Mouse (Mus musculus): ENCODE results near the gene Taf8. TPM values are rescaled to one million over a fixed set of nuclear protein-coding genes. Genes with fewer than 3 reads are reported as not detected.

Gene Taf8
- polyA plus RNA-seq, 1 experiment from 2014 or later, result 8.1 TPM

DNA sequence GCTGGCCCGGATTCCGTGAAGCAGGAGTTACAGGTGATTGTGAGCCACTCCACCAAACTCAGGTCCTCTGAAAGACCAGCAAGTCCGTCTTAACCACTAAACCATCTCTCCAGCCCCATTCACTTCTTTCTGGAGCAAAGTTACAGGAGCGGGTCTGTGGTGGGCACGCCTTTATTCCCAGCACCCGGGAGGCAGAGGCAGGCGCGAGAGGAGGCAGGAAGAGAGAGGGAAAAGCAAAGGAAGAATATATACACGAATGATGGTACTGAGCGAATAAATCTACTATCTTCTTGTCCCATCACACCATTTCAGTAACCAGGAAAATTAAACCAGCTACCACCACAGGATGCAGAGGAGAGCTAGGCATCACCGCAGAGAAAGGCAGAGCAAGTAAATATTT is 561 bp downstream of the Taf8 start:
- Histone ChIP-seq H3K9ac (replicated peaks) (peak overlapping the region; percentile 70), H3K27ac (ENCODE audit: low read depth) (peak overlapping the region; percentile 70), H3K36me3 (replicated peaks; ENCODE audit: insufficient read depth, low read length) (peaks cover 32% of the 10 kb centered on the region), H3K4me1 (ENCODE audit: insufficient read depth) (peaks cover 28% of the 10 kb centered on the region), H3K4me2 (ENCODE audit: low read depth, low read length) (peak overlapping the region; percentile 74), H3K4me3 (ENCODE audit: low read depth, low read length) (peak overlapping the region; percentile 65), H3K27me3 (ENCODE audit: insufficient read depth, low read length) (no peaks in the 10 kb centered on the region), H3K9me3 (ENCODE audit: low read length) (no peaks in the 10 kb centered on the region)
- 6% methylated on average over 11 of the region's 11 CpGs for WGBS (ENCODE audit: insufficient replicate concordance)
- no peak for DNase-seq
- peak; percentile 3 for ATAC-seq
- TF ChIP-seq CTCF (IDR thresholded peaks at IDR 0.05; ENCODE audit: low read depth) (no peak), EP300 (IDR thresholded peaks at IDR 0.05; ENCODE audit: low read depth) (no peak)

DNA sequence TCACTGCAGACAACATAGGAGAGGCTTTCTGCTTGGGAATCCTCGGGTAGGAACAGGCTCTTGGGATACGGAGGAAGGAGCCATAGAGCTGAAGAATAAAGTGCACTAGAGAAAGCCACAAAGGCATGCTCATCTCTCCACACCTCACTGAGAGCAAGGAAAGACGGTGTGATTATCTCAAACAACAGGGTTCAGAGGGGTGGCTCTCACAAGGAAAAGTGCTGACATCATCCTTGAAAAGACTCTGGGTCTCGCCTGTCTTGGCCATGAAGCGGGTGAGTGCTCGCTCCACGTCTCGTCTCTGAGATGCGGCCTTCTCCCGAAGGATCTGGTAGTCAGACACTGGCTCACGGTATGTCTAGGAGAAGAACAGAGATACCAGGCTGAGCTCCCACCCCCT is 8.0 kb downstream of the Taf8 start:
- no peak overlapping the region for H3K27ac ChIP-seq (ENCODE audit: low read depth)
- no peaks in the 10 kb centered on the region for H3K27me3 ChIP-seq (ENCODE audit: insufficient read depth, low read length)
- 80% methylated on average over 11 of the region's 11 CpGs for WGBS (ENCODE audit: insufficient replicate concordance)
- DNase-seq (no peak), ATAC-seq (no peak)
- no peaks in the 10 kb centered on the region for H3K9me3 ChIP-seq (ENCODE audit: low read length)
- H3K9ac ChIP-seq (replicated peaks), result no peak overlapping the region
- TF ChIP-seq CTCF (IDR thresholded peaks at IDR 0.05; ENCODE audit: low read depth) (no peak), EP300 (IDR thresholded peaks at IDR 0.05; ENCODE audit: low read depth) (no peak)
- H3K36me3 ChIP-seq (replicated peaks; ENCODE audit: insufficient read depth, low read length), result peaks cover 86% of the 10 kb centered on the region
- H3K4me3 ChIP-seq (ENCODE audit: low read depth, low read length), result no peak overlapping the region
- no peak overlapping the region for H3K4me2 ChIP-seq (ENCODE audit: low read depth, low read length)
- peaks cover under 1% of the 10 kb centered on the region; the same call in 1 of the 2 replicates for H3K4me1 ChIP-seq (ENCODE audit: insufficient read depth)

DNA sequence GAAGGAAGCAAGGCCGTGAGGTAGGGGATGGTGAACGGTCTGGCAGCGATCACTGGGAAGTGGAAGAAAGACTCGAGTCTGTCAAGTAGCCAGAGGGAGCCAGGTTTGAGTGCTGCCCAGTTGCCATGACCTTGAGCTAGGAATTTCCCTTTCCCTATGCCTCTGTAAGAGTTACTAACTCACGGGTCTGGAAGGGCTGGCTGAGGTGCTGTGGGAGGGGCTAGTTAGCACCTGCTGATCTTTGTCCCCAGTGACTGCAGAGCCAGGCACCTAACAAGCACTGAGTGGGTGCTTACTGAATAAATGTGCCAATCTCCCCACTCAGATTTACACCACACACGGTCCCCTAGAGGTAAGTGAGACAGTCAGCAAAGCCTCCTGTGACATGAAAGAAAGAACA is 8.4 kb downstream of the Taf8 start:
- Histone ChIP-seq H3K36me3 (replicated peaks; ENCODE audit: insufficient read depth, low read length) (peaks cover 86% of the 10 kb centered on the region), H3K27ac (ENCODE audit: low read depth) (no peak overlapping the region)
- ATAC-seq, result no peak

DNA sequence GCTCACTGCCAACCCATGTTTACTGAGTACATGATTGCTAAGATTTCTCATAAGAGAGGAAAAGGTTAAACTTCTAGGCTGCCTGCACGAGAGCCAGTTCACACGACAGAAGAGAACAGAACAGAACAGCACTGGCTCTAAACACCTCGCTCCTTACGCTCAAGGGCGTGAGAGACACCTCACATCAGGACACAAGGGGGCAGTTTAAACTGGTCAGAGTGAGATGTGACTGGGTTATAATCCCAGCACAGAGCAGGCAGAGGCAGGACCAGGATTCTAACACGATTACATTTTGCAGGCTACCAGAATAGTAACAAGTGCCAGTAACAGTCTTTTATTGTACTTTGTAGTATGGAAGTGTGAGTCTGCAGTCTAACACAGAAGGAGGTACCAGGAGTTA is 9.4 kb downstream of the Taf8 start:
- DNase-seq, result no peak
- peaks cover 3% of the 10 kb centered on the region; the same call in 1 of the 2 replicates for H3K4me1 ChIP-seq (ENCODE audit: insufficient read depth)
- 82% methylated on average over 6 of the region's 6 CpGs for WGBS (ENCODE audit: insufficient replicate concordance)
- no peak overlapping the region for H3K9ac ChIP-seq (replicated peaks)
- H3K36me3 ChIP-seq (replicated peaks; ENCODE audit: insufficient read depth, low read length), result peaks cover 83% of the 10 kb centered on the region
- no peaks in the 10 kb centered on the region for H3K9me3 ChIP-seq (ENCODE audit: low read length)
- ATAC-seq, result no peak
- no peaks in the 10 kb centered on the region for H3K27me3 ChIP-seq (ENCODE audit: insufficient read depth, low read length)
- H3K27ac ChIP-seq (ENCODE audit: low read depth), result no peak overlapping the region
- no peak overlapping the region for H3K4me3 ChIP-seq (ENCODE audit: low read depth, low read length)
- TF ChIP-seq EP300 (IDR thresholded peaks at IDR 0.05; ENCODE audit: low read depth) (no peak), CTCF (IDR thresholded peaks at IDR 0.05; ENCODE audit: low read depth) (no peak)
- H3K4me2 ChIP-seq (ENCODE audit: low read depth, low read length), result no peak overlapping the region

More for the DNA sequence above, 8.4 kb downstream of the Taf8 start:
- no peak overlapping the region for H3K4me2 ChIP-seq (ENCODE audit: low read depth, low read length)
- WGBS (ENCODE audit: insufficient replicate concordance), result 77% methylated on average over 6 of the region's 6 CpGs
- no peak for DNase-seq
- TF ChIP-seq EP300 (IDR thresholded peaks at IDR 0.05; ENCODE audit: low read depth) (no peak), CTCF (IDR thresholded peaks at IDR 0.05; ENCODE audit: low read depth) (no peak)
- no peaks in the 10 kb centered on the region for H3K27me3 ChIP-seq (ENCODE audit: insufficient read depth, low read length)
- peaks cover 3% of the 10 kb centered on the region; the same call in 1 of the 2 replicates for H3K4me1 ChIP-seq (ENCODE audit: insufficient read depth)
- H3K9me3 ChIP-seq (ENCODE audit: low read length), result no peaks in the 10 kb centered on the region
- H3K4me3 ChIP-seq (ENCODE audit: low read depth, low read length), result no peak overlapping the region
- no peak overlapping the region for H3K9ac ChIP-seq (replicated peaks)

DNA sequence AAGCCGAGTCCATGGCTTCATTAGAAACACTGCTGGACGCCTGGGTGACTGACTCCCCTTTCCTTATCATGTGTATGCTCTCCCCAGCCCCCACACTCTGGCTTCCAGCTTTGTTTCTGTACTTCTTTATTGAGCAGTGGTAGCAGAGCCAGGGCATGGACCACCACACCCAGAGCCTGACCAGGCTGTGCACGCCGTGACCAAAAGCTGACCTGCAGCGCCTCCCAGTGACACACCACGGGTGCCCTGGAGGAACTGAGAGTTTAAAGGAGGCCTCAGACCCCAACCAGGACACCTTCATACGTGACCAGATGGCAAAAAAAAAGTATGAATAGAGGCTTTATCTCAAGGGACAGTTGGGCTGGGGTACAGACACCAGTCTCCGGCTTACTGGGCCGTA is 11.3 kb downstream of the Taf8 start:
- no peak overlapping the region for H3K9ac ChIP-seq (replicated peaks)
- no peaks in the 10 kb centered on the region for H3K27me3 ChIP-seq (ENCODE audit: insufficient read depth, low read length)
- peaks cover 68% of the 10 kb centered on the region for H3K36me3 ChIP-seq (replicated peaks; ENCODE audit: insufficient read depth, low read length)
- H3K4me2 ChIP-seq (ENCODE audit: low read depth, low read length), result no peak overlapping the region
- peaks cover 5% of the 10 kb centered on the region; the same call in 1 of the 2 replicates for H3K4me1 ChIP-seq (ENCODE audit: insufficient read depth)
- H3K4me3 ChIP-seq (ENCODE audit: low read depth, low read length), result no peak overlapping the region
- 0 out of 2 replicates have a peak, but pooled peaks have one; percentile 4 for ATAC-seq
- no peaks in the 10 kb centered on the region for H3K9me3 ChIP-seq (ENCODE audit: low read length)
- no peak overlapping the region for H3K27ac ChIP-seq (ENCODE audit: low read depth)
- peak; percentile 39 for TF ChIP-seq CTCF (IDR thresholded peaks at IDR 0.05; ENCODE audit: low read depth)
- no peak for TF ChIP-seq EP300 (IDR thresholded peaks at IDR 0.05; ENCODE audit: low read depth)
- DNase-seq, result no peak
- 78% methylated on average over 9 of the region's 9 CpGs for WGBS (ENCODE audit: insufficient replicate concordance)

DNA sequence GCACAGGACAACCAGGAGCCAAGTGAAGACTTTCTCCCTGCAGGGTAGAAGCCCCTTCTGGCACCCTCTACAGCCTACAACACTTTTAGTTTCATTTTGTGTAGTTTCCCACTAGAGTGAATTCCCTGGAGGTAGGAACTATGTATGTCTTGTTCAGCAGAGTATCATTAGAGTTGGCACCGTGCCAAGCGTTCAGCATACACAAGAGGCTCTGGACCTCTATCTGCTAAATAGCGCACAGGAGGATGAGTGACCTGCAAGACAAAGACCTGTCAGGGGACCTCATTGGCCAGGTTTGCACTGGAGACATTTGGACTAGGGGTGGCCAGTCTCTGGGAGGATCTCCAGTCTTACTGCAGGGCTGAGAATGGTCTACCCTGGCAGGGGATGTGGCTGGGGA is 16.3 kb downstream of the Taf8 start:
- Histone ChIP-seq H3K9me3 (ENCODE audit: low read length) (no peaks in the 10 kb centered on the region), H3K9ac (replicated peaks) (peak overlapping the region; percentile 12; the same call in 1 of the 2 replicates), H3K4me1 (ENCODE audit: insufficient read depth) (peaks cover 17% of the 10 kb centered on the region), H3K27me3 (ENCODE audit: insufficient read depth, low read length) (no peaks in the 10 kb centered on the region), H3K4me3 (ENCODE audit: low read depth, low read length) (no peak overlapping the region), H3K36me3 (replicated peaks; ENCODE audit: insufficient read depth, low read length) (peaks cover 26% of the 10 kb centered on the region), H3K27ac (ENCODE audit: low read depth) (no peak overlapping the region), H3K4me2 (ENCODE audit: low read depth, low read length) (no peak overlapping the region)
- ATAC-seq (no peak), DNase-seq (peak; percentile 54)
- 62% methylated on average over 3 of the region's 3 CpGs for WGBS (ENCODE audit: insufficient replicate concordance)
- TF ChIP-seq EP300 (IDR thresholded peaks at IDR 0.05; ENCODE audit: low read depth) (no peak), CTCF (IDR thresholded peaks at IDR 0.05; ENCODE audit: low read depth) (no peak)

DNA sequence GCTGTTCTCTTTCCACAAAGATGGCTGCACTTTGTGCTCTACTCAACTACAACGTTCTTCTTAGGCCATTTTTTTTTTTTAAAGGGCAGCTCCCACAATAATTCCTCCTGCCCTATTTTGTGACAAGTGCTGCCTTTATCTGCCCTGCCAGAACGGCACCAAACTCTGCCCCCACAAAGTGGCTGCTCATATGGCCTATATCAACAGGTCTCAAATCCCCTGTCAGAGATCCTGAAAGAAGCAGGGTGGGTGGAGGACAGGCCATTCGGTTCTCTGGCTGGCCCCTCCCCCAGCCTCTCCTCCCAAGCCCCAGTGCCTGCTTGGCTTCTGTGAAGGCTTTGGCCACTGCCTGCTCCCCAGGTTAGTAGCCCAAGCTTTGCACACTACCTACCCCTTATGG is 17.1 kb downstream of the Taf8 start:
- no peak overlapping the region for H3K9ac ChIP-seq (replicated peaks)
- H3K4me1 ChIP-seq (ENCODE audit: insufficient read depth), result peaks cover 17% of the 10 kb centered on the region
- no peak overlapping the region for H3K4me2 ChIP-seq (ENCODE audit: low read depth, low read length)
- ATAC-seq (peak; percentile 33), DNase-seq (no peak)
- H3K27me3 ChIP-seq (ENCODE audit: insufficient read depth, low read length), result no peaks in the 10 kb centered on the region
- 16% methylated on average over 3 of the region's 3 CpGs for WGBS (ENCODE audit: insufficient replicate concordance)
- H3K4me3 ChIP-seq (ENCODE audit: low read depth, low read length), result no peak overlapping the region
- TF ChIP-seq CTCF (IDR thresholded peaks at IDR 0.05; ENCODE audit: low read depth) (no peak), EP300 (IDR thresholded peaks at IDR 0.05; ENCODE audit: low read depth) (no peak)
- no peaks in the 10 kb centered on the region for H3K9me3 ChIP-seq (ENCODE audit: low read length)
- H3K36me3 ChIP-seq (replicated peaks; ENCODE audit: insufficient read depth, low read length), result peaks cover 18% of the 10 kb centered on the region
- peak overlapping the region; percentile 7 for H3K27ac ChIP-seq (ENCODE audit: low read depth)

Measured in liver, postnatal 0 days (tissue).